Mouse (Mus musculus): Measurements from ENCODE around the gene Polq. TPM values are rescaled to one million over a fixed set of nuclear protein-coding genes. Genes with fewer than 3 reads are reported as not detected.

Polq gene
- polyA plus RNA-seq, 1 experiment from 2014 or later = 1.1 TPM

GRCm38 (mm10) chr16:36988066-36988465 lies 23.5 kb upstream of the Polq start:
- H3K27ac ChIP-seq (replicated peaks) = no peak overlapping the region
- TF ChIP-seq EP300 (optimal IDR thresholded peaks at IDR 0.05) (no peak), CTCF (IDR thresholded peaks at IDR 0.05; ENCODE audit: low read depth) (no peak)
- no peak for DNase-seq (ENCODE audit: low spot score)

DNA sequence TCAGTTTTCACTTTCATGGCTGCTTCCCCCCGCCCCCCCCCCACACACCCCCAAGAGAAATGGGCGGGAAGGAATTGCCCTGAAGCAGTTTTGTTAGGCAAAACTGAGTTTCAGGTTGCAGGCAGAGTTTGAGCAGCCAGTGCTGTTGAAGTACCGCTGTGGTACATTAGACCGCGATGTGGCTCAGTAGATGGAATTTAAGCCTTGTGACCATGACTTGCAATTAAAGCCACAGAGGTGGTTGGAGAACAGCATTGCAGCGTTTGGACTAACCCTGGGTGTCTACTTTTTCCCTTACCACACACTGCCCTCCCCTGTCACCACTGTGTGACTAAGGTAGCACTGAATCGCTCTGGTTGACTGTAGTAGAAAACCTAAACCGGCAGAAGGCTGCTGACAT lies 22.1 kb upstream of the Polq start:
- no peak overlapping the region for H3K4me3 ChIP-seq (ENCODE audit: low read depth, low read length)
- H3K36me3 ChIP-seq (ENCODE audit: control insufficient read depth, insufficient read depth, low read length) = no peaks in the 10 kb centered on the region
- no peak for DNase-seq (ENCODE audit: low spot score)
- H3K4me2 ChIP-seq (replicated peaks; ENCODE audit: low read depth) = no peak overlapping the region
- no peaks in the 10 kb centered on the region for H3K9me3 ChIP-seq (ENCODE audit: control insufficient read depth, low read length)
- TF ChIP-seq EP300 (optimal IDR thresholded peaks at IDR 0.05) (no peak), CTCF (IDR thresholded peaks at IDR 0.05; ENCODE audit: low read depth) (no peak)
- no peak overlapping the region for H3K27ac ChIP-seq (replicated peaks)
- no peak overlapping the region for H3K9ac ChIP-seq (ENCODE audit: low read length)
- 75% methylated on average over 8 of the region's 8 CpGs for WGBS
- no peaks in the 10 kb centered on the region for H3K27me3 ChIP-seq (ENCODE audit: control insufficient read depth, insufficient read depth, low read length)
- no peak for ATAC-seq (ENCODE audit: low FRiP score, low TSS enrichment)
- H3K4me1 ChIP-seq (replicated peaks; ENCODE audit: control insufficient read depth, insufficient read depth) = no peaks in the 10 kb centered on the region

More at GRCm38 (mm10) chr16:36988066-36988465, 23.5 kb upstream of the Polq start:
- H3K4me1 ChIP-seq (replicated peaks; ENCODE audit: control insufficient read depth, insufficient read depth) = no peaks in the 10 kb centered on the region
- H3K27me3 ChIP-seq (ENCODE audit: control insufficient read depth, insufficient read depth, low read length) = no peaks in the 10 kb centered on the region
- no peak overlapping the region for H3K4me3 ChIP-seq (ENCODE audit: low read depth, low read length)
- H3K4me2 ChIP-seq (replicated peaks; ENCODE audit: low read depth) = no peak overlapping the region
- no peak overlapping the region for H3K9ac ChIP-seq (ENCODE audit: low read length)
- ATAC-seq (ENCODE audit: low FRiP score, low TSS enrichment) = no peak
- H3K9me3 ChIP-seq (ENCODE audit: control insufficient read depth, low read length) = no peaks in the 10 kb centered on the region
- no peaks in the 10 kb centered on the region for H3K36me3 ChIP-seq (ENCODE audit: control insufficient read depth, insufficient read depth, low read length)

DNA sequence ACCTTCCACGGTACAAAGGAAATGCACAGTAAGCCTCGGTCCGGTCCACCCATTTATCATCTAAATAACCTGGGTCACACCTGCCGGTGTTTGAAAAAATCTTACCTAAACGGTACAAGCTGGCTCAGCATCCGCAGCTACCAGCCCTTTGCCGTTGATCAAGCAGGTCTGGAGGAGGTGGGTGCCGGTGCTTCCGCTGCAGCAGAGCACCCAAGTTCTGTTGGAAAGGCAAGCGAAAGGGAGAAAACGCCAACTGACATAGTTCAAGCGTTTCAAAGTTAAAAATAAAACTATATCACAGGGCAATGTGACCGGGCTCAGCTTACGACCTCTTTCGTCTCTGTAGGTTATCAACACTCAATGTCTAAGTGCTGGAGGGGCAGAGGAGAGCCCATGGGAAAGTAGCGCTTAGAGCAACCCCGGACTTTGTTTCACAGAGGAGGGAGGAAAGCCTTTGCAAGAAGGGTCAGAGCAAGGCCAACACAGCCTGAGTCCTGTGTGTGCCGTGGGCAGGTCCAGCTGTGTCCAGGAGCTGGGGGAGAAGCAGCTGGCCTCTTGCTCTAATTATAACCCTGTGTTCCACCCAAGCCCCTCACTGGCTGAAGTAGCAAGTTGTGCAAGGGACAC lies 21.5 kb upstream of the Polq start, which contains the start of gene Fbxo40:
Gene Fbxo40, minus strand, starts transcription at position 469 of the 627 bp plus-strand sequence.
- no peak within 1 kb of the TSS for H3K4me2 ChIP-seq (replicated peaks; ENCODE audit: low read depth)
- no peak for ATAC-seq (ENCODE audit: low FRiP score, low TSS enrichment)
- TF ChIP-seq EP300 (optimal IDR thresholded peaks at IDR 0.05) = no peak
- no peak for TF ChIP-seq CTCF (IDR thresholded peaks at IDR 0.05; ENCODE audit: low read depth)
- no peak within 1 kb of the TSS for H3K9ac ChIP-seq (ENCODE audit: low read length)
- no peak within 1 kb of the TSS for H3K4me3 ChIP-seq (ENCODE audit: low read depth, low read length)
- 49% methylated on average over 18 of the region's 18 CpGs for WGBS
- H3K27ac ChIP-seq (replicated peaks) = no peak within 1 kb of the TSS
- no peaks in the 10 kb centered on the region for H3K27me3 ChIP-seq (ENCODE audit: control insufficient read depth, insufficient read depth, low read length)
- H3K4me1 ChIP-seq (replicated peaks; ENCODE audit: control insufficient read depth, insufficient read depth) = no peaks in the 10 kb centered on the region
- DNase-seq (ENCODE audit: low spot score) = no peak
- no peaks in the 10 kb centered on the region for H3K9me3 ChIP-seq (ENCODE audit: control insufficient read depth, low read length)
- no peaks in the 10 kb centered on the region for H3K36me3 ChIP-seq (ENCODE audit: control insufficient read depth, insufficient read depth, low read length)

DNA sequence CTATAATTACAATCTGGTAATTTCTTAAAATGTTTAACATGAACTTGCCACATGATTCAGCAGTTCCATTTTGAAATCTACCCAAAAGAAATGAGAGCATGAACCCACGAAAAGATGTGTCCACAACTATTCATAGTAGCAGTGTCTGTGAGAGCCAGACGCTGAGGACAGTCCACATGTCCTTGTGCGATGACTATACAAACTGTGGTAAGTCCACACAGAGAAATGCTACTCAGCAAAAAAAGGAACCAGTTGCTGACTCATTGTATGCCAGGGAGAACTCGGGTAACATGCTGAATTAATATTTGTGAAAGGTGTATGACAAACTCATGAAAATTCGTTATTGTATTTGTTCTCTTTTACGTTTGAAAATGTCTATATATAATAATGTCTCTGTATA lies 13.9 kb upstream of the Polq start:
- Histone ChIP-seq H3K9ac (ENCODE audit: low read length) (no peak overlapping the region), H3K4me3 (ENCODE audit: low read depth, low read length) (no peak overlapping the region), H3K4me1 (replicated peaks; ENCODE audit: control insufficient read depth, insufficient read depth) (no peaks in the 10 kb centered on the region), H3K9me3 (ENCODE audit: control insufficient read depth, low read length) (no peaks in the 10 kb centered on the region), H3K4me2 (replicated peaks; ENCODE audit: low read depth) (no peak overlapping the region), H3K36me3 (ENCODE audit: control insufficient read depth, insufficient read depth, low read length) (no peaks in the 10 kb centered on the region), H3K27ac (replicated peaks) (no peak overlapping the region), H3K27me3 (ENCODE audit: control insufficient read depth, insufficient read depth, low read length) (no peaks in the 10 kb centered on the region)
- DNase-seq (ENCODE audit: low spot score) = no peak
- no peak for ATAC-seq (ENCODE audit: low FRiP score, low TSS enrichment)
- WGBS = 65% methylated on average over 6 of the region's 6 CpGs
- TF ChIP-seq CTCF (IDR thresholded peaks at IDR 0.05; ENCODE audit: low read depth) (no peak), EP300 (optimal IDR thresholded peaks at IDR 0.05) (no peak)

- no peak overlapping the region for H3K9ac ChIP-seq (ENCODE audit: low read length)
- no peaks in the 10 kb centered on the region for H3K36me3 ChIP-seq (ENCODE audit: control insufficient read depth, insufficient read depth, low read length)
- 75% methylated on average over 9 of the region's 9 CpGs for WGBS
- no peak overlapping the region for H3K27ac ChIP-seq (replicated peaks)
- no peak overlapping the region for H3K4me3 ChIP-seq (ENCODE audit: low read depth, low read length)
- no peak for ATAC-seq (ENCODE audit: low FRiP score, low TSS enrichment)
- no peaks in the 10 kb centered on the region for H3K4me1 ChIP-seq (replicated peaks; ENCODE audit: control insufficient read depth, insufficient read depth)
- no peak for TF ChIP-seq CTCF (IDR thresholded peaks at IDR 0.05; ENCODE audit: low read depth)
- no peak for TF ChIP-seq EP300 (optimal IDR thresholded peaks at IDR 0.05)
- no peaks in the 10 kb centered on the region for H3K9me3 ChIP-seq (ENCODE audit: control insufficient read depth, low read length)
- no peak for DNase-seq (ENCODE audit: low spot score)
- H3K4me2 ChIP-seq (replicated peaks; ENCODE audit: low read depth) = no peak overlapping the region
- H3K27me3 ChIP-seq (ENCODE audit: control insufficient read depth, insufficient read depth, low read length) = no peaks in the 10 kb centered on the region
Measured at GRCm38 (mm10) chr16:36999366-36999972, 12.1 kb upstream of the Polq start.

GRCm38 (mm10) chr16:37009262-37009661 lies 2.3 kb upstream of the Polq start:
- WGBS = 48% methylated on average over 6 of the region's 6 CpGs
- no peak for TF ChIP-seq EP300 (optimal IDR thresholded peaks at IDR 0.05)
- no peak for TF ChIP-seq CTCF (IDR thresholded peaks at IDR 0.05; ENCODE audit: low read depth)
- Histone ChIP-seq H3K27ac (replicated peaks) (no peak overlapping the region), H3K9ac (ENCODE audit: low read length) (no peak overlapping the region), H3K9me3 (ENCODE audit: control insufficient read depth, low read length) (no peaks in the 10 kb centered on the region), H3K27me3 (ENCODE audit: control insufficient read depth, insufficient read depth, low read length) (no peaks in the 10 kb centered on the region), H3K4me2 (replicated peaks; ENCODE audit: low read depth) (no peak overlapping the region), H3K4me3 (ENCODE audit: low read depth, low read length) (no peak overlapping the region), H3K36me3 (ENCODE audit: control insufficient read depth, insufficient read depth, low read length) (no peaks in the 10 kb centered on the region), H3K4me1 (replicated peaks; ENCODE audit: control insufficient read depth, insufficient read depth) (no peaks in the 10 kb centered on the region)
- ATAC-seq (ENCODE audit: low FRiP score, low TSS enrichment) (no peak), DNase-seq (ENCODE audit: low spot score) (no peak)

Data from stomach, postnatal 0 days (tissue).